ENCODE assay signal across 8 mouse cellular contexts in the genomic region with DNA sequence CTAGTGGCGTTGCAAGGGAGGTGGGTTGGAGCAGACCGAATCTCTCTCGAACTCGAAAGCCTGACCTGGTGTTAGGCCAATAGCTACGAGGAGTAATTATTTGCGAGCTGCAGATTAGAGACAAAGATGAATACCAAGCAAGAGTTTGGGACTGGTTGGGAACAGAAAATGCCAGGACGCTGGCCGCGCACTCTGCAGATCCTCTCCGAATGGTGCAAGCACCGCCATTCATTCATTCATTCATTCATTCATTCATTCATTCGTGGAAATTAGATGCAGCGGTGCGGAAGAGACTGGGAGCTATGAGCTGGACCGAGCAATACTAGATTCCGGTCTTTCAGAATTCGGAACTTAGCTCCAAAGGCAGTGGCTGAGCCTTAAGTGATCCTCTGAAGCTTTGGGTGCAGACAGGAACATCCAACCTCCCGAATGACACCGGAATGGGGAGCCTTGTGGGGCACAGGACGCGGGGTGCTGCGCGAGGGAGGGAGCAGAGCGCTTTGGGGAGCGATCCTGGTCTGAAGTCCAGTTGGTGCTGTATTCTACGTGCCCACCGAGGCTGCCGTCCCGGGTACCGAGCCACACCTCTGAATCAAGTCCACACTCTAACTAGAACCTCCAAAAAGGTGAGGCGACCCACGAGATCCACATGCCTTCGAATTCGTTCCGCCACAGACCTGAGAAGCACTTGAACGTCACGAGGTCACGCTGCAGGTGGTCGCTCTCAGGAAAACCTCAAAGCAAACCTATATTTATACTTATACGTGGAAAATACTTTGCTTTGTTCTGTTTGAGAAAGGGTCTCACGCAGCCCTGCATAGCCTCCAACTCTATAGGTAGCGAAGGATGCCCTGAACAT. TPM values are rescaled to one million over a fixed set of nuclear protein-coding genes. Genes with fewer than 3 reads are reported as not detected.
DNase-seq lines count a peak whose midpoint lies in the region; ATAC-seq lines count a peak whose summit lies in the region.

No protein-coding gene starts in this region.

- no peak for DNase-seq in kidney, adult 9 months
- DNase-seq in layer of hippocampus, postnatal 36 days = no peak
- no peak for DNase-seq in gastrocnemius, adult 18-20 months (ENCODE audit: low spot score)
- DNase-seq in adipocyte (ENCODE audit: low spot score) = no peak

- no peaks in the 10 kb centered on the region for H3K9me3 ChIP-seq in kidney, embryonic 15.5 days (replicated peaks)
- H3K9me3 ChIP-seq in embryonic facial prominence, embryonic 13.5 days = no peaks in the 10 kb centered on the region
- H3K9me3 ChIP-seq in intestine, embryonic 16.5 days (ENCODE audit: control insufficient read depth, low read length) = no peaks in the 10 kb centered on the region
- no peaks in the 10 kb centered on the region for H3K9me3 ChIP-seq in neural tube, embryonic 13.5 days

- peak overlapping the region; percentile 92 for H3K4me2 ChIP-seq in kidney, embryonic 15.5 days
- H3K4me2 ChIP-seq in embryonic facial prominence, embryonic 13.5 days = peak overlapping the region; percentile 89
- 0 out of 2 replicates have a peak overlapping the region, but pooled peaks have one; percentile 22 for H3K4me2 ChIP-seq in intestine, embryonic 16.5 days (ENCODE audit: low read depth, low read length)
- H3K4me2 ChIP-seq in neural tube, embryonic 13.5 days = peak overlapping the region; percentile 80

- H3K27me3 ChIP-seq in kidney, embryonic 15.5 days = peaks cover 57% of the 10 kb centered on the region
- H3K27me3 ChIP-seq in embryonic facial prominence, embryonic 13.5 days = peaks cover 58% of the 10 kb centered on the region
- peaks cover 46% of the 10 kb centered on the region for H3K27me3 ChIP-seq in intestine, embryonic 16.5 days (replicated peaks; ENCODE audit: control insufficient read depth, insufficient read depth, low read length)
- H3K27me3 ChIP-seq in neural tube, embryonic 13.5 days = peaks cover 57% of the 10 kb centered on the region

- peaks cover 3% of the 10 kb centered on the region; the same call in 1 of the 2 replicates for H3K36me3 ChIP-seq in kidney, embryonic 15.5 days
- peaks cover 6% of the 10 kb centered on the region for H3K36me3 ChIP-seq in embryonic facial prominence, embryonic 13.5 days
- no peaks in the 10 kb centered on the region for H3K36me3 ChIP-seq in intestine, embryonic 16.5 days (ENCODE audit: control insufficient read depth, insufficient read depth, low read length)
- H3K36me3 ChIP-seq in neural tube, embryonic 13.5 days = 0 out of 2 replicates have a peak, but pooled peaks cover 2% of the 10 kb centered on the region

- H3K4me3 ChIP-seq in kidney, embryonic 15.5 days (replicated peaks) = peak overlapping the region; percentile 74
- H3K4me3 ChIP-seq in embryonic facial prominence, embryonic 13.5 days = peak overlapping the region; percentile 51
- peak overlapping the region; percentile 51; the same call in 1 of the 2 replicates for H3K4me3 ChIP-seq in intestine, embryonic 16.5 days (ENCODE audit: low read length)
- H3K4me3 ChIP-seq in neural tube, embryonic 13.5 days = peak overlapping the region; percentile 85; the same call in 1 of the 2 replicates

- peaks cover 42% of the 10 kb centered on the region for H3K4me1 ChIP-seq in kidney, embryonic 15.5 days
- H3K4me1 ChIP-seq in embryonic facial prominence, embryonic 13.5 days = peaks cover 38% of the 10 kb centered on the region
- H3K4me1 ChIP-seq in intestine, embryonic 16.5 days (ENCODE audit: control insufficient read depth, insufficient read depth, low read length) = peaks cover 25% of the 10 kb centered on the region
- H3K4me1 ChIP-seq in neural tube, embryonic 13.5 days (replicated peaks) = peaks cover 43% of the 10 kb centered on the region

- no peak for ATAC-seq in kidney, embryonic 15.5 days (replicated peaks; ENCODE audit: low FRiP score)
- no peak for ATAC-seq in embryonic facial prominence, embryonic 13.5 days (ENCODE audit: insufficient number of reproducible peaks, insufficient read depth, low FRiP score, low TSS enrichment, low read depth)
- no peak for ATAC-seq in intestine, embryonic 16.5 days
- no peak for ATAC-seq in neural tube, embryonic 13.5 days (ENCODE audit: low read depth)

- no peak overlapping the region for H3K9ac ChIP-seq in kidney, embryonic 15.5 days
- no peak overlapping the region for H3K9ac ChIP-seq in embryonic facial prominence, embryonic 13.5 days
- H3K9ac ChIP-seq in intestine, embryonic 16.5 days (ENCODE audit: low read depth, low read length) = no peak overlapping the region
- H3K9ac ChIP-seq in neural tube, embryonic 13.5 days = no peak overlapping the region

- no peak overlapping the region for H3K27ac ChIP-seq in kidney, embryonic 15.5 days
- no peak overlapping the region for H3K27ac ChIP-seq in embryonic facial prominence, embryonic 13.5 days
- H3K27ac ChIP-seq in intestine, embryonic 16.5 days (ENCODE audit: low read length) = no peak overlapping the region
- H3K27ac ChIP-seq in neural tube, embryonic 13.5 days (replicated peaks) = no peak overlapping the region

- WGBS in kidney, embryonic 15.5 days = 2% methylated on average over 42 of the region's 42 CpGs
- WGBS in embryonic facial prominence, embryonic 13.5 days = 2% methylated on average over 42 of the region's 42 CpGs
- 3% methylated on average over 42 of the region's 42 CpGs for WGBS in intestine, embryonic 16.5 days
- 2% methylated on average over 42 of the region's 42 CpGs for WGBS in neural tube, embryonic 13.5 days

RNA-seq across cellular contexts. Expression of gene Wrap73, which starts 0.9 kb away (rescaled TPM):
- 39.7 and 42.1 TPM in 2 replicates for polyA plus RNA-seq in kidney, embryonic 15.5 days (2015; fragmentation: Nextera tagmentation; extraction: Ambion mirVana)
- 44.1 and 44.9 TPM in 2 replicates for polyA plus RNA-seq in embryonic facial prominence, embryonic 13.5 days (2015; fragmentation: Nextera tagmentation; extraction: Ambion mirVana)
- 29.3 and 30.1 TPM in 2 replicates for polyA plus RNA-seq in intestine, embryonic 16.5 days (2015; fragmentation: Nextera tagmentation; extraction: Ambion mirVana)
- polyA plus RNA-seq in neural tube, embryonic 13.5 days (2015; fragmentation: Nextera tagmentation; extraction: Ambion mirVana) = 42.5 and 45.2 TPM in 2 replicates
- 10 to 100 TPM; 33.8 to 36.0 TPM for total RNA-seq in layer of hippocampus, postnatal 36 days (2021)
- 10 to 100 TPM; 12.0 to 12.9 TPM for total RNA-seq in gastrocnemius, adult 18-20 months (2021)

RNA-seq across cellular contexts. Expression of gene Trp73, which starts 1.2 kb away (rescaled TPM):
- 0.23 and 0.31 TPM in 2 replicates for polyA plus RNA-seq in kidney, embryonic 15.5 days (2015; fragmentation: Nextera tagmentation; extraction: Ambion mirVana)
- polyA plus RNA-seq in embryonic facial prominence, embryonic 13.5 days (2015; fragmentation: Nextera tagmentation; extraction: Ambion mirVana) = 4.5 and 5.7 TPM in 2 replicates
- polyA plus RNA-seq in intestine, embryonic 16.5 days (2015; fragmentation: Nextera tagmentation; extraction: Ambion mirVana) = 0.11 and 0.12 TPM in 2 replicates
- polyA plus RNA-seq in neural tube, embryonic 13.5 days (2015; fragmentation: Nextera tagmentation; extraction: Ambion mirVana) = 0.12 TPM in 1 of 2 replicates, not detected in the other
- total RNA-seq in layer of hippocampus, postnatal 36 days (2021) = 1 to 10 TPM; 1.6 to 3.1 TPM
- total RNA-seq in gastrocnemius, adult 18-20 months (2021) = not detected

RNA-seq across cellular contexts. Expression of gene Tprgl, which starts 19.2 kb away (rescaled TPM):
- 118 TPM in 2 replicates for polyA plus RNA-seq in kidney, embryonic 15.5 days (2015; fragmentation: Nextera tagmentation; extraction: Ambion mirVana)
- polyA plus RNA-seq in embryonic facial prominence, embryonic 13.5 days (2015; fragmentation: Nextera tagmentation; extraction: Ambion mirVana) = 129 and 140 TPM in 2 replicates
- 87.9 and 93.9 TPM in 2 replicates for polyA plus RNA-seq in intestine, embryonic 16.5 days (2015; fragmentation: Nextera tagmentation; extraction: Ambion mirVana)
- polyA plus RNA-seq in neural tube, embryonic 13.5 days (2015; fragmentation: Nextera tagmentation; extraction: Ambion mirVana) = 178 and 191 TPM in 2 replicates
- total RNA-seq in layer of hippocampus, postnatal 36 days (2021) = 100 to 1,000 TPM; 161 to 177 TPM
- total RNA-seq in gastrocnemius, adult 18-20 months (2021) = 100 to 1,000 TPM in 1 of 2 experiments, 10 to 100 TPM in 1; 93.9 to 108 TPM

RNA-seq across cellular contexts. Expression of gene Megf6, which starts 29.3 kb away (rescaled TPM):
- 10.8 and 14.2 TPM in 2 replicates for polyA plus RNA-seq in kidney, embryonic 15.5 days (2015; fragmentation: Nextera tagmentation; extraction: Ambion mirVana)
- polyA plus RNA-seq in embryonic facial prominence, embryonic 13.5 days (2015; fragmentation: Nextera tagmentation; extraction: Ambion mirVana) = 99.7 and 104 TPM in 2 replicates
- 10.3 and 12.0 TPM in 2 replicates for polyA plus RNA-seq in intestine, embryonic 16.5 days (2015; fragmentation: Nextera tagmentation; extraction: Ambion mirVana)
- polyA plus RNA-seq in neural tube, embryonic 13.5 days (2015; fragmentation: Nextera tagmentation; extraction: Ambion mirVana) = 7.4 and 8.8 TPM in 2 replicates
- 1 to 10 TPM; 5.1 to 5.2 TPM for total RNA-seq in layer of hippocampus, postnatal 36 days (2021)
- total RNA-seq in gastrocnemius, adult 18-20 months (2021) = under 1 TPM; 0.25 to 0.40 TPM

Comparison
In these comparisons a context has a peak if more than half of its experiments do, and no peak if none do; other contexts are left out.
1. H3K4me2 ChIP-seq: peak in every context shown above with its lines; median percentile 92 in kidney, embryonic 15.5 days; 89 in embryonic facial prominence, embryonic 13.5 days; 80 in neural tube, embryonic 13.5 days; 22 in intestine, embryonic 16.5 days.